Mouse (Mus musculus) liver, embryonic 15.5 days (tissue): ENCODE measurements around the gene Arih2. TPM values are rescaled to one million over a fixed set of nuclear protein-coding genes. Genes with fewer than 3 reads are reported as not detected.
"Not testable (repeated sequence)": the region's sequence is repeated elsewhere in the genome, so short reads cannot be mapped to it uniquely, and the experiment has no call there.

Experiments
- ATAC-seq: fragments of 200-750 bp; cut with Nextera tagmentation; 2 replicates; pipeline ENCODE4 v1.8.0; 2017; ENCODE audit warnings: moderate number of reproducible peaks, mild to moderate bottlenecking, moderate library complexity; ENCODE audit not compliant: insufficient read depth
- H3K27ac ChIP-seq: fragments of 300-500 bp; sonication (generic); replicated peaks from 2 replicates; pipeline ENCODE4 v1.5.1; 2015; ENCODE audit warnings: mild to moderate bottlenecking, inconsistent platforms
- H3K27me3 ChIP-seq: fragments of 300-500 bp; sonication (generic); 2 replicates; pipeline ENCODE4 v1.6.1; 2015; ENCODE audit warnings: mild to moderate bottlenecking, inconsistent platforms
- H3K36me3 ChIP-seq: fragments of 300-500 bp; sonication (generic); replicated peaks from 2 replicates; pipeline ENCODE4 v1.6.1; 2015; ENCODE audit warnings: moderate library complexity, mild to moderate bottlenecking, inconsistent platforms
- H3K4me1 ChIP-seq: fragments of 300-500 bp; sonication (generic); replicated peaks from 2 replicates; pipeline ENCODE4 v1.6.1; 2015; ENCODE audit warnings: inconsistent platforms
- H3K4me2 ChIP-seq: fragments of 300-500 bp; sonication (generic); 2 replicates; pipeline ENCODE4 v1.6.1; 2015; ENCODE audit warnings: moderate library complexity, mild to moderate bottlenecking, inconsistent platforms
- H3K4me3 ChIP-seq: fragments of 300-500 bp; sonication (generic); replicated peaks from 2 replicates; pipeline ENCODE4 v1.5.1; 2015; ENCODE audit warnings: mild to moderate bottlenecking, inconsistent platforms
- H3K9ac ChIP-seq: fragments of 300-500 bp; sonication (generic); 2 replicates; pipeline ENCODE4 v1.6.1; 2015; ENCODE audit warnings: moderate library complexity, mild to moderate bottlenecking, inconsistent platforms
- H3K9me3 ChIP-seq: fragments of 300-500 bp; sonication (generic); replicated peaks from 2 replicates; pipeline ENCODE4 v1.6.1; 2016; ENCODE audit warnings: inconsistent platforms
- WGBS: fragments of 180-500 bp; shearing (Covaris S2); methylation state at CpG from one replicate; pipeline ENCODE4 v1.1.7; 2015; ENCODE audit warnings: mixed read lengths; ENCODE audit not compliant: insufficient replicate concordance; 5-methylcytosine and 5-hydroxymethylcytosine counted together
- polyA plus RNA-seq: library from polyadenylated mRNA; unstranded; fragments of >200 nt; fragmentation: Nextera tagmentation; extraction: Ambion mirVana; gene quantifications from 2 replicates; pipeline ENCODE4 v1.2.1, GENCODE M21; 2015

Gene Arih2
- polyA plus RNA-seq, 1 experiment from 2014 or later, result 29.7 TPM

- H3K36me3 ChIP-seq, result no peaks in the 10 kb centered on the region
- no peak overlapping the region for H3K27ac ChIP-seq
- H3K4me3 ChIP-seq, result no peak overlapping the region
- ATAC-seq, result no peak
- H3K27me3 ChIP-seq, result peaks cover 29% of the 10 kb centered on the region
- H3K9ac ChIP-seq, result no peak overlapping the region
- WGBS, result 71% methylated on average over 2 of the region's 2 CpGs
- H3K4me1 ChIP-seq, result peaks cover 35% of the 10 kb centered on the region
- H3K4me2 ChIP-seq, result no peak overlapping the region
- no peaks in the 10 kb centered on the region for H3K9me3 ChIP-seq
These were observed 38.5 kb upstream of the Arih2 start for GRCm38 (mm10) chr9:108687686-108688085.

GRCm38 (mm10) chr9:108687181-108687580 lies 38.0 kb upstream of the Arih2 start:
- 69% methylated on average over 6 of the region's 6 CpGs for WGBS
- Histone ChIP-seq H3K27ac (no peak overlapping the region), H3K4me2 (no peak overlapping the region)

GRCm38 (mm10) chr9:108686475-108686887 lies 37.3 kb upstream of the Arih2 start:
- Histone ChIP-seq H3K4me3 (no peak overlapping the region), H3K9me3 (no peaks in the 10 kb centered on the region), H3K36me3 (0 out of 2 replicates have a peak, but pooled peaks cover 4% of the 10 kb centered on the region), H3K27ac (no peak overlapping the region), H3K27me3 (peaks cover 16% of the 10 kb centered on the region), H3K9ac (no peak overlapping the region), H3K4me2 (no peak overlapping the region), H3K4me1 (peaks cover 24% of the 10 kb centered on the region)
- ATAC-seq, result no peak
- WGBS, result 60% methylated on average over 4 of the region's 4 CpGs

More at GRCm38 (mm10) chr9:108687181-108687580, 38.0 kb upstream of the Arih2 start:
- Histone ChIP-seq H3K9me3 (no peaks in the 10 kb centered on the region), H3K9ac (no peak overlapping the region), H3K27me3 (peaks cover 23% of the 10 kb centered on the region), H3K4me1 (peaks cover 30% of the 10 kb centered on the region), H3K4me3 (no peak overlapping the region), H3K36me3 (0 out of 2 replicates have a peak, but pooled peaks cover under 1% of the 10 kb centered on the region)
- no peak for ATAC-seq

- H3K4me2 ChIP-seq, result no peak overlapping the region
- H3K4me3 ChIP-seq, result no peak overlapping the region
- no peak for ATAC-seq
- H3K36me3 ChIP-seq, result peaks cover 21% of the 10 kb centered on the region
- WGBS, result 86% methylated on average over 15 of the region's 15 CpGs
- H3K9ac ChIP-seq, result no peak overlapping the region
- H3K9me3 ChIP-seq, result no peaks in the 10 kb centered on the region
- no peaks in the 10 kb centered on the region for H3K27me3 ChIP-seq
- H3K27ac ChIP-seq, result no peak overlapping the region
- no peaks in the 10 kb centered on the region for H3K4me1 ChIP-seq
These were observed 30.8 kb upstream of the Arih2 start for GRCm38 (mm10) chr9:108680026-108680425.

- peaks cover 23% of the 10 kb centered on the region for H3K36me3 ChIP-seq
- ATAC-seq, result no peak
- no peak overlapping the region for H3K4me3 ChIP-seq
- no peak overlapping the region for H3K27ac ChIP-seq
- no peak overlapping the region for H3K4me2 ChIP-seq
- H3K27me3 ChIP-seq, result no peaks in the 10 kb centered on the region
- H3K9ac ChIP-seq, result no peak overlapping the region
- no peaks in the 10 kb centered on the region for H3K4me1 ChIP-seq
- no peaks in the 10 kb centered on the region for H3K9me3 ChIP-seq
- 42% methylated on average over 2 of the region's 2 CpGs for WGBS
These were observed 24.0 kb upstream of the Arih2 start for GRCm38 (mm10) chr9:108673151-108673550.

GRCm38 (mm10) chr9:108669875-108670274 lies 20.7 kb upstream of the Arih2 start:
- Histone ChIP-seq H3K9me3 (no peaks in the 10 kb centered on the region), H3K36me3 (peaks cover 21% of the 10 kb centered on the region), H3K4me1 (no peaks in the 10 kb centered on the region), H3K27ac (no peak overlapping the region), H3K9ac (no peak overlapping the region), H3K4me2 (no peak overlapping the region), H3K27me3 (no peaks in the 10 kb centered on the region), H3K4me3 (no peak overlapping the region)
- no peak for ATAC-seq
- WGBS, result 62% methylated on average over 8 of the region's 8 CpGs

GRCm38 (mm10) chr9:108662660-108663059 lies 13.5 kb upstream of the Arih2 start:
- 32% methylated on average over 6 of the region's 6 CpGs for WGBS
- no peak for ATAC-seq
- no peaks in the 10 kb centered on the region for H3K36me3 ChIP-seq
- no peaks in the 10 kb centered on the region for H3K27me3 ChIP-seq
- H3K4me1 ChIP-seq, result peaks cover 18% of the 10 kb centered on the region
- H3K4me3 ChIP-seq, result peak overlapping the region; percentile 71
- H3K9me3 ChIP-seq, result no peaks in the 10 kb centered on the region
- H3K4me2 ChIP-seq, result peak overlapping the region; percentile 92
- 0 out of 2 replicates have a peak overlapping the region, but pooled peaks have one; percentile 0 for H3K27ac ChIP-seq
- peak overlapping the region; percentile 63 for H3K9ac ChIP-seq

- ATAC-seq, result peak; percentile 88
- Histone ChIP-seq H3K27me3 (no peaks in the 10 kb centered on the region), H3K4me1 (peaks cover 18% of the 10 kb centered on the region), H3K4me2 (peak within 1 kb of the TSS; percentile 92), H3K36me3 (no peaks in the 10 kb centered on the region), H3K4me3 (peak within 1 kb of the TSS; percentile 71), H3K9ac (peak within 1 kb of the TSS; percentile 63), H3K27ac (peak within 1 kb of the TSS; percentile 61; the same call in 1 of the 2 replicates), H3K9me3 (no peaks in the 10 kb centered on the region)
- under 1% methylated on average over 37 of the region's 37 CpGs for WGBS
These were observed 12.8 kb upstream of the Arih2 start, which contains the start of gene Slc25a20 for GRCm38 (mm10) chr9:108661677-108662612. Gene Slc25a20, plus strand, starts transcription at chr9:108662088.

GRCm38 (mm10) chr9:108655865-108656264 lies 6.7 kb upstream of the Arih2 start:
- H3K4me1 ChIP-seq, result peaks cover 13% of the 10 kb centered on the region
- H3K36me3 ChIP-seq, H3K4me2 ChIP-seq, ATAC-seq, H3K9ac ChIP-seq, H3K4me3 ChIP-seq, H3K27me3 ChIP-seq, H3K27ac ChIP-seq, H3K9me3 ChIP-seq: not testable (repeated sequence)
- WGBS, result 49% methylated on average over 7 of the region's 7 CpGs

- Histone ChIP-seq H3K4me3 (no peak overlapping the region), H3K27me3 (no peaks in the 10 kb centered on the region), H3K9ac (no peak overlapping the region), H3K27ac (no peak overlapping the region), H3K9me3 (no peaks in the 10 kb centered on the region), H3K4me2 (peak overlapping the region; percentile 30; the same call in 1 of the 2 replicates), H3K36me3 (no peaks in the 10 kb centered on the region), H3K4me1 (peaks cover 19% of the 10 kb centered on the region)
- WGBS, result 64% methylated on average over 10 of the region's 10 CpGs
- no peak for ATAC-seq
These were observed 5.6 kb upstream of the Arih2 start for GRCm38 (mm10) chr9:108654566-108655464.
